Mouse (Mus musculus): Measurements from ENCODE around the gene Elk3.

Elk3 gene

DNA sequence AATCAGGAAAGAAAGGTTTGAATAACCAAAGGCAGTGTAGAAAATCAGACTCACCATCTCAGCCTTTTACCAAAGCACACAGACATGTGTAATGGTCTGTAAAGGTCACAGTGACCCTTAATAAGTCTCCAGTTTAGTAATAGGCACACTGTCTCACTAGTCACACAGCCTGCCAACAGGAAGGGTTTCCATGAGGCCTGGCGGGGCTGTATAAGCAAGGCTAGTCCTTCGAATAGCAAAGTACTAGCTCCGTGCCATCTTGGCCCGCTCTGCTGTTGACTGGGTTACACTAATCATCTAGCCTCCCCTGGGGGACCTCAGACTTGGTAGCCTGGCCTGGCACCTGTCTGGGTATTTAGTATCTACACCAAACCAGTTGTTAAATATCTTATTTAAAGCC is 20.6 kb upstream of the Elk3 start:
- DNase-seq (ENCODE audit: low spot score): no peak

DNA sequence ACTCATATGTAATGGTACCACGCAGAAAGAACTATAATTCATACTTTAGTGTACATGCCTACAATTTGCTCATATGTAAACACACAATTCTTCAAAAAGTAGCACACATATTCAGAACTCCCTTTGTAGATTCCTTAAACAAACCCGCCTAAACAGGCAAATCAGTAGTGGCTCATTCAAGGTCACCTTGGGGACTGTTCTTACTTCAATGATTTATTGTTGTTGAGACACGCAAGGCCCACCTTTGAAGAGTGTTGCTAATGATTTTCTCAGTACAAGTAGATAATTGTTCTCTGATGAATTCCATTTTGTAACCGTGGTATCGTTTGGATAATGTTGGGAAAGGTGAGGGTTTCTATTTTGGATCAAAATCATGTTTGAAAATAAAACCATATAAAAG is 17.4 kb upstream of the Elk3 start:
- no peak for DNase-seq (ENCODE audit: low spot score)

DNA sequence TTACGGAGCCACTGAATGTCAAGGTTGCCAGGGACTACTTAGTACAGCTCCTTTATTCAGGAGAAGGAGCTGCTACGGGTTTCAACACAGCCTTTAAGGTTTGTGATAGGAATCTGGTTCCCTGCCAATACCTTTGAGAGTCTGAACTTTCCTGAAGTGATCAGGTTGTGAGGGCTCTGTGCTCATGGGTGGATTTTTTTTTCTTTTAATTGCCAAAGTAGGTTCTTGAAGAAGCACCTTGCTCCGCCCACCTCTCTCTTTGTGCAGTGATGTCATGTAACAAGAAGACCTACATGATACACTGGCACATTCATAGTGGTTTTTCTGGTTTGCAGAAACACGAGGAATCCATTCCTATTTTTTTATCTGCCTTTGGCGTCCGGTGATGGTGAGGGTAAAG is 16.3 kb upstream of the Elk3 start:
- no peak for DNase-seq (ENCODE audit: low spot score)

DNA sequence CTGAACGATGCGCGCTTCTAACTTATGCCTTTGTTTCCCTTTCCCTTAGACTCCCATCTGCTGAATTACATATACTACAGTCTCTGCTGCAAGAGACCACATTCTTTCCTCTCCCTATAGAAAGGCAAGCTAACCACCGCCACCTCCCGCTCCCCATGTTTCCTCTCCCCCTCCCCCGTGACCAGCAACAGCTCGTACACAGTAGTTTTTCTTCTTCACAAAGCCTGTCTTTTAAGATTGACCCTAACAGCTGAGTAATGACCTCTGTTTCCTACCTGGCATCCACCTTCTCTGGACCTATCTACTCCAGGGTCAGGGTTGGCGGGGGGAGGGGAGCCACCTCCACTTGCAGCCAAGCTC is 15.8 kb upstream of the Elk3 start:
- no peak for DNase-seq (ENCODE audit: low spot score)

DNA sequence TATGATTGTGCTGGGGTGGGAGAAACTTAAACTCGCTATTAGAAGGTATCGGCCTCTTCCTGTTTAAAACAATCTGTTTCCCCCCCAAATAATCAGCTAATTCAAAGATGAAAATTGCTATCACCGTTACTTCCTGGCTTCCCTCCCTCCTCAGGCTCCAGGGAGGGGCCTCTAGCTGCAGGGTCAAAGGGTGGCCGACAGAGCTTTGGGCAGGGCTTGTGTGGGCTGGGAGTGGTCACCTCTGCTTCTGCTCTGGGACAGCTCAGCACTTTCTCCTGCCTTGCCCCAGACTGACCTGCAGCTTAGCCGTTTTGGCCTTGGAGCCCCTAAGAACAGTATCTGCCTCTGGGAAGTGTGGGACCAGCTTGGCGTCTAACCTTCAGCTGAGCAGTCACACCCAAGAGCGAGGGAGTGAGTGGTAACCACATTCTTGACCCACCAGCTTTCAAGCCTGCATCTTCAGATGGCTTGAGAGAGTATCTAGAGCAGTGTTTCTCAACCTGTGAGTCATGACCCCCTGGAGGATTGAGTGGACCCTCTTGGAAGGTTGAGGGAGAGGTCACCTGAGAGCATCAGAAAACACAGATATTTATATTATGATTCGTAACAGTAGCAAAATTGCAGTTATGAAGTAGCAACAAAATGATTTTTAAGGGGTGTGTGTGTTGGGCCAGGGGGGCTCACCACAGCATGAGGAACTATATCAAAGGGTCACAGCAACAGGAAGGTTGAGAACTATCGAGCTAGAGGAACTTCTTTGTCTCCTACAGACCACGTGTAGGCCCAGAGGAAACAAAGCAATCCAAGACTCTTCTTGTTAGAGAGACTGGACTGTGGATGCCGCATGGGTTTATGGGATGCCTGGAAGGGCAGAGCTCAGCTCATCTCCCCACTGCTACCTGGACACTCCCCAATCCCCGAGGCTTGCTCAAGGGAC is 15.1 kb upstream of the Elk3 start:
- DNase-seq (ENCODE audit: low spot score): peak; percentile 14

DNA sequence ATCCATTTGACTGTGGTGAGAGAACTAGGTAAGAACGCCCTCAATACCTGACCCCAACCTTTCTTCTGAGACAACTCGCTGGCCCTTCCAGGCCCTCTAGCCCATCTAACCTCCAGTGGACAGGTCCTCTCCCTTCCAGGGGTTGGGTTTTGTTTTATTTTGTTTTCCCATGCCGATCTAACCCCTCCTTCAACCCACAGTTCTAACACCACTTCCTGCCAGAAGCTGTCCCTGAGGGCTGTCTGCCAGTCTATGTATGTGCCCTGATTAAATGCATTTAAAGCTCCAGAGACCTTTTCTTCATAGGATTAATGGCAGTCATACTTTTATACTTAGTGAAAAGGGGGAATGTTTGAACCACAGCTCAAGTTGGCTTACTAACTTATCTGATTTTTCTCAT is 14.4 kb upstream of the Elk3 start:
- no peak for DNase-seq (ENCODE audit: low spot score)

DNA sequence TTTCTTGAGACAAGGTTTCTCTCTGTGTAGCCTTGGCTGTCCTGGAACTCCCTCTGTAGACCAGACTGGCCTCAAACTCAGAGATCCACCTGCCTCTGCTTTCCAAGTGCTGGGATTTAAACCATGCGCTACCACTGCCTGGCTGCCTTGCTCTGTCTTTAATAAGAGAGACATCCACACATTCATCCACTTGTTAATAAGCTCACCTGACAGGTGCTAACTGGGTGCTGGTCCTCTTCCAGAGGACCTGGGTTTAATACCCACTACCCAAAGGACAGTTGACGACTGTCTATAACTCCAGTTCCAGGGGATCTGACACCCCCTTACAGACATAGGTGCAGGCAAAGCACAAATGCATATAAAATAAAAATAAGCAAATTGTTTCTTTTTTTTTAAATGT is 13.5 kb upstream of the Elk3 start:
- DNase-seq (ENCODE audit: low spot score): no peak

DNA sequence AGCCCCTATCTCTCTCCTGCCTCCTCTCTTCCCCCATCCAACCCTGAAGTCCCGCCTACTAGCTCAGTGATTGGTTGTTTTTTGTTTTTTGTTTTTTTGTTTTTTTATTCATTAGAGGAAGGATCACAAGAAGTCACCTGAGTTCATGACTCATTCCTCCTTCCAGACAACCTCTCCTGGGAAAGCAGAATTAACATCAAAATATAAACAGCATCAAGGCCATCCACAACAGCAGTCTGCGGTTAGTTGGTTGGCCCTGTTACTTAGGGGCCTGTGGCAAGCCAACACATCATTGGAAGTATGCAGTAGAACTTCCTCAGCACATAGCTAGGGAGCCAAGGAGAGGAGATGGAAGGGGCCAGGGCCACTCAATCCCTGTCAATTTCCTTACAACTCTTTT is 12.7 kb upstream of the Elk3 start:
- DNase-seq (ENCODE audit: low spot score): no peak

DNA sequence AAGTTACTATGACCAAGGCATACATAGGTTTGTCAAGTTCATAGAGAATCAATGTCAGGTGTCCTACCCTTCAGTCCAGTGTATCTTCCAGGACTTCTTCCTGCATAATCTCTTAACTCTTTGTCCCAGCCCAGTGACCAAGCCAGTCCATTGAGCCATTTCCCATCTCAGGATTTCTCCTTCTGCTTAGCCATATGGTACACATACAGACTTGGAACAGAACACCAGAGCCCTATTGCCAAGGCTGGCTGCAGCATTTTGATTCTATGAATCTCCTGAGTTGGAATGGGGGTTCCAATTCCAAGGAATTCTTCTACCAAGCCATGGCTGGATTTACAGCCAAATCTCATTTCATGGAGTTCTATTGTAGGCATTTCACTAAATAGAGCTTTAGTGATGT is 10.8 kb upstream of the Elk3 start:
- DNase-seq (ENCODE audit: low spot score): no peak

DNA sequence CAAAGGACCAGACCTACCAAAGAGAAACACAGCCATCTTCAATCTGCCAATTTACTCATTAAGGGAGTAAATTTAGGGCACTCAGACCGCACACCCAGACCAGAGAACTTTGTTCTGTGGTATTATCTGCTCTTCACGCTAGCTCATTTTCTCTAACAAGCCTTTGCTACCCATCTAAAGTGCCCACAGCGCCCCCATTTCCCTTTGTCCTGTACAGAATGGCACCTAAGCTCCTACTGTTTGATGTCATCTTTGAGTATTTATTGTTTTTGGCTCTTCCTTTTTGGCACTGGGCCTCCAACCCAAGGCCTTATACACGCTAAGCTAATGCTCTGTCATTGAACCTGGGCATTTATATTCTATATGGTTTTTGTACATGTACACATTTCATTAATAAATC is 9.2 kb upstream of the Elk3 start:
- DNase-seq (ENCODE audit: low spot score): no peak

DNA sequence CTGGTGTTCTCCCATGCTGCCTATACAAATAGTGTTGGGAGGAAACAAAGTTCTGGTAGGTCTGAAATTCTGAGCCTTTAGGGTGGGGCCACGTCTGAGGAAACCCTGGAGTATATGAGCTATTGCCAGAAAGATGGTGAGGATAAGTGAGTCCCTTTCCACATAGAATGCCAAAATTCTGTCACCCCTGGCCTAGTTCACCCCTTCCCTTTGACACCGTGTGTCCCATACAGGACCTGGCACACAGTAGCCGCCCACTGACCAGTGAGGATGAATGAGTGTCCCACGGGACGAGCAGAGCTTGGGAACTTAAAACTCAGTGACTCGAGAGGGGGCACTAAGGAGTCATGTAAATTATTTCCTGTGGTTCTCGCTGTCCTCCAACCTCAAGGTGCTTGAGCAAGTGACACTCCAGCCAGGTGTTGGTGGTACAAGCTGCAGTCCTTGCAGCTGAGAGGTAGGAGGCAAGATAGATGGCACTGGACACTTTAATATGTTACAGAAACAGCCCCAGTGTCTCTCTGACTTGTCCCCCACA is 8.7 kb upstream of the Elk3 start:
- DNase-seq (ENCODE audit: low spot score): no peak

DNA sequence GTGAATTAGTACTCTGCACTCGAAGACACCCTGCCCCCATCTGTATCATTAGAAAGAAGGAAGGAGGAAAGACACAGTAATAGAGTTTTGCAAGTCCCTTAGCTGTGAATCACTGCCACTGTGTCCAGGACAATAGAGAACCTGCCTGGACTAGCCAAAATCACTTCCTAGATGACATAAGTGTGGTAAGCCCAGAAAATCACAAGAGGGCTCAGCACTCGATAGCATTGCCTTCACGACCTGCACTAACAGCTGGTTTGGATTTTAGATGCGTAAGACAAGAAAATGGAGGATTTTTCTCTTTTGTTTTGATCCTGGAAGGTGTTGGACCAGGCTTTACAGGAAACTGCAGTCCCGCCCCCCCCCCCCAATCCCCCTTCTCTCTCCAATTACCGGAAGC is 6.0 kb upstream of the Elk3 start:
- no peak for DNase-seq (ENCODE audit: low spot score)

DNA sequence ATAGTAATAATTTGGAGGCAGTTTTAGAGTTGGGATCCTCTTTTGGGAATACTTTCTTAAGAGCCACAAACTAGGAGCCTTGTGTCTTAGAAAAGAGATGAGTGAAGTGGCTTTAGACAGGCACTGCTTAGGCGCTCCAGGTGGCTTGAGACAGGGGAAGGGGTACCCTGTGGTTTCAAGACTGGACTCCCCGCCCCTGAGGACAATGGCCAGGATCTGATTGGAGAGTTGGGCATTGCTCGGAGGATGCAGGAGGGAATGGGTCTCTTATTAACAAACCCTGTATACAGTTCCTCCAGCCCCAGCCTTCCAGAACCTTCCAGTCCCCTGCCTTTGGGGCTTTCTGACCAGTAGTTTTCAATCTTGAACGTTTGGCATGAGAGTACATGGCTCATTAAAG is 641 bp upstream of the Elk3 start:
- no peak for DNase-seq (ENCODE audit: low spot score)

DNA sequence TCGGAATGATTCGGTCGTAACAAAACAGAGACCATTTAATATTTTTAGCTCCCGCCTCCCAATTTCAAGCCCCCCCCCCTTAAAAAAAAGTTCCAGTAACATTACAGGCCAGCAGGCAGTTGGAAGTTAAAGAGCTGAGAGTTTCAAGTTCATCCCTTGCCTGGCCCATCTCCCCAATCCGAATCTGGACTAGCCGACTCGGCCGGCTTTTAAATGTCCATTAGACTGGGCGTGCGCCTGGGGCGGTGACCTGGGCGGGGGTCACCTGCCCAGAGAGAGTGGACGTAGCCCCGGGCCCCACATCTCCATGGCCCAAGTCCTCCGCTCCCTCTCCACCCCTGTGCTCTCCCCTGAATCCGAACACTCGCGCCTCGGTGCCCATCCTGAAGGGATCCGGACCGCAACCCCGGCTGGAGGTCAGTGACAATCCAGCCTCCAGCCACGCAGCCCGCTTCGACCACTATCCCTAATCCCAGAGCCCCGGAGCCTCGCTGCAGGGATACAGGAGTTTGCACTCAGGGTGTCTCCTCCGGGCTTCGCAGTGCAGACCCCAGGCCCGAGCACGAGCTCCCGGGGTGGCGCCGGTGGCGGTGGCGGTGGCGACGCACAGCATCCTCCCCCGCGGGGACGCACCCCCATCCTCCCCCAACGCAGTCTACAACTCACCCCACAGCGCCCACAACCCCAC is 857 bp downstream of the Elk3 start:
- peak; percentile 6 for DNase-seq (ENCODE audit: low spot score)

DNA sequence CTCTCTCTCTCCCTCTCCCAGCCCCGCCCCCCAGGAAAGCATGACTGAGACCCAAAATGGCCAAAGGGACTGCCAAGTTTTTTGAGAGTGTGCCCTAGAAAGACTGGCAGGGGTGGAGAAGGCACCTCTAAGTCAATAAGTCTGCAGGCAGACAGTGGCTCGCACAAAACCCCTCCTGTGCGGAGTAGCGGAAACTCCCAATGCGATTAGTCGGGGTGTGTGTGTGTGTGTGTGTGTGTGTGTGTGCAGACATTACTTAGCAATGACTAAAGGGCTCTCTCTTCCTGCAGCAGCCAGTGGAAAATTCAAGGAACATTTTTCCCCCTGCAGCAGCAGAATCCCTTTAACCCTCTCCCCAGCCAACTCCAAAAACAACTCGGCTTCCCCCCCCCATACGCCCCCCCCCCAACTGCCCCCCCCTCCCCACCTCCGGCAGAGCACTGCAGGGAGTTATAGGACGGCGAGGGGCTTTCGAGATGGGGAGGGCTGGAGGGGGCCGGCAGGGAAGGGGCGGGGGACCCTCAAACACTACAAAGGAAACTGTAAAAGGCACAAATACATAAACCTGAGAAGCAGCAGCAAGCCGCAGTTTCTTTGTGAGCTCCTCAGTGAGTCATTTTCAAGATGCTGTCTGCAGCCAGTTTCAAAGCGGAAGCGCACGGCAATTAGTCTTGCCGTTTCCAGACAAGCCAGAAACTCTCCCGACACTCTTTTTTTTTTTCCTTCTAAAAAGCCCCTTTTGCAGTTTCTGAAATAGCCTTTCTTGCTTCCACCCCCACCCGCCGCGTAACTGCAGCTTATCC is 1.6 kb downstream of the Elk3 start:
- DNase-seq (ENCODE audit: low spot score): peak; percentile 19

DNA sequence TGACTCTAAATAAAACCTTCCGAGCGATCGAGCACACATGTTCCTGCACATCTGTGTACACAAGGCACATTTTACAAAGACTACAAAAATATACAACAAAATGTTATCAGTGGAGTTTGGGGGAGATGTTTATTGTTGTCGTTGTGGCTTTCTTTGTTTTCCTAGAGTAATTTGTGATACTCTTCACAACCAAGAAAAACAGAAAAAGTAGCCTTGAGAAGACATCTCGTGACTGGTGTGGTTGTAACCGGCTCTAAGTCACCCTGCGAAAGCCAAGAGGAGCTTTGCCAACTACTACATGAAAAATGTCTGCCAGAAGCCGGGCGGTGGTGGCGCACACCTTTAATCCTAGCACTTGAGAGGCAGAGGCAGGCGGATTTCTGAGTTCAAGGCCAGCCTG is 4.6 kb downstream of the Elk3 start:
- DNase-seq (ENCODE audit: low spot score): no peak

DNA sequence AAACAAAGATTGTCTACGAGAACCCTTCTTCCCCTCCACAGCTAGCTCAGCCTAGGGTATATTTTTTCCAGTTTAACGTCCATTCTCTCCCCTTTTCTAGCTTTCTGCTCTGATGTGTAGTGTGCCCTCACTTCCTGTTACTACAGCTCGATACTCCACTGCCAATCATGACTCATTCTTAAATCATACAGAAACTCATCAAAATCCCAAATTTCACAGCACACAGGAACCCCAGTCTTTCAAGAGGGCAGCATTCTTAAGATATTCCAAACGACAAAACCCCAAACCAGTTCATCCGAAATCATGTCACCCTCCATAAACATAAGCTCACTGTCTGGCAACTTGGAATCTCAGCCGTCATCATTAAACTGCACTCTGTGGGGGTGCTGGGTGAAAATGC is 5.0 kb downstream of the Elk3 start:
- no peak for DNase-seq (ENCODE audit: low spot score)

DNA sequence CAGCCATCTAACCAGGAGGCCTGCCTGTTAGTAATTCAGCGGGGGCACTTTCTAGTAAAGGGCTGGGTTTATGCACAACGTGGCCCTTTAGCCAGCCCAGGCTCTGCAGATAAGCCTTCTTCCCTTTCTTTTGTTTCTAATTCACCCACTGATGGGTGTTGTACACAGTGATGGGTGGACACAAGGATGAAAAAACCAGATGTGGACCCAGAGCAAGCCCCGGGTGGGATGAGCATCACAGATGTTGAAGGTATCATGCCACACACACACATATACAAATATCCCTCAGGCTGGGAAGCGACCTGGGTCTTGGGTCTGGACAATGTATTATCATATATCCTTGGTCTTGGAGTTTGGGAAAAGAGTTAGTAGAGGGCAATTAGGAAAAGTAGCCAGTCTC is 7.7 kb downstream of the Elk3 start:
- DNase-seq (ENCODE audit: low spot score): no peak

DNA sequence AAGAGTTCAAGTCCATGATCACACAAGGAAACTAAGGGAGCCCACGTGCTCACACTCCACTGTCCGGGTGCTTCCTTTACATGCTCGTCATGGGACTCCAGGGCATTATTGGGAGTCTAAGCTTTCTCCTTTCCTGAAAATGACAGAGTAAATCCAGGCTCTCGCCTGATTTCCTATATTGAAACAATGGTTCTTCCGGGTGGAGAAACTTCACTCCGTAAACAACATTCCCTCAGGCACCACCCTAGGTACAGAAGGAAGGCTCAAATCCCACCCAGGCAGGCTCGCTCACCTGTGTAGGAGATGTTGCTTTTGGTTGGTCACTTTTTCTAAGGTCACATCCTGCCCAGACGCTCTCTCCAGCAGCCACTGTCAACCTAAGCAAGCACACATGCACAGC is 9.1 kb downstream of the Elk3 start:
- DNase-seq (ENCODE audit: low spot score): no peak

DNA sequence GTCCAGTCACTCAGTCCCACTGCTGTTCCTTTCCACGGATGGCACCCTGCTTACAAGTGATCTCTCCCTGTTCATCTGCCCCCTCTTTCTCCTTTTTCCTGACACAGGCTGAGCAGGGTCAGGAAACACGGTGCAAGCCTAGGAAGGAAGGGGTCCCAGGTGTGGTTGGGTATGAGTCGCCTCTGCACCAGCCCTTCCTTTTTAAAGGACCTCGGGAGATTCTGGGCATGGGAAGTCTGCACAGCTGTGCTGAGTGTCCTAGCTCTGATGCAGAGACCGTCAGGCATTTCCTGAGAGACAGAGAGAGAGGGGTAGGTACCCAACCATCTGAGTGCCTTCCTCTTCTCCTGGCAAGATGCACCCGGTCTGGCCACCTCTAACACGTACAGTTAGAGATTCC is 12.7 kb downstream of the Elk3 start:
- no peak for DNase-seq (ENCODE audit: low spot score)

DNA sequence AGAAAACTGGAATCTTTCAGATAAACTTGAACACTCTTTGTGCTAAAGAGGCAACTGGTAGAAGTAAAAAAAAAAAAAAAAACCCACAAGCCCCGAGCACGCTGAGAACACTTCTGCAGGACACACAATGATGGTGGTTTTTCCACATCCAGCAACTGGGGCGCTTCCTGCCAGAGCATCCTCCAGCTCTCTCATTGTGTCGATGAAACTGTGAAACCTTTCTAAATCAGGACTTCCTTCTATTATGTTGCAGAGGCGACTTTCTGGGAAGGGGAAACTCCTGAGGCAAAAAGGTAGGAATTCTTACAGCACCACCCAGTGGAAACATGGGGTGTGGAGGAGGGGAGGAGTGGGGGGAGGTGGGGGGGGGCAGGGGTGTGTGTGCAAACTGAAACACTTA is 13.2 kb downstream of the Elk3 start:
- DNase-seq (ENCODE audit: low spot score): no peak

DNA sequence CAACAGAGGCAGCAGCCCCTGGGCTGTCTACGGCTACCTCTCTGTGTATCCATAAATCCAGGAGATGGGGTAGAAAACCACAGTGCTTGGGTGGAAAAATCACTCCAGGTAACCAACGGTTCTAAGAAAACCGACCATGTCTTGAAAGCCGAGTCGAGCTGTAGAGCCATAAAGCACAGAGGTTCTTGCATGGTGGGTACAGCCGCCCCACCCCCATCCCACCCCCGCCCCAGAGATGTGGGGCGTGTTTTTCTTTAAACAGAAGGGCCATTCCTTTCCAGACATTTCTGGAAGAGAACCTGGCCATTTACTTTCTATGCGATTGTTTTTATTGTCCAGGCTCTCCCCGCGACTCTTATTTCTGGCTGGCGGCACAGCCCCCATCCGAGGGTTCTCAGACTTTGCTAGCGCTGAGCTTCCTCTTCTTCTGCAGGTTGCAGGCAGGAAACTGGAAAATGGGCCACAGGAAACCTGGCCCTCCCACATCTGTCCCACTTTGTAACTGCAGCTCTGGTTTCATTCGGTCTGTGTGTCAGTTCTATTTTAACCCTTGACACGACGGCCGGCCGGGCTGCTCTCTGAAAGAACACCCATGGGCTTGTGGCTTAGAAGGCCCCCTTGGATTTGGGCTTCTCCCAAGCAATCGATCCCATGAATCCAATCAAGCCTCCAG is 16.3 kb downstream of the Elk3 start:
- DNase-seq (ENCODE audit: low spot score): no peak

All from ovary, adult 18-20 months (tissue).